Mouse (Mus musculus) forebrain, embryonic 11.5 days (tissue): ENCODE measurements around the gene Baz2b. TPM values are rescaled to one million over a fixed set of nuclear protein-coding genes. Genes with fewer than 3 reads are reported as not detected.

Experiments
- ATAC-seq: fragments of 200-750 bp; cut with Nextera tagmentation; replicated peaks from 2 replicates; pipeline ENCODE4 v1.8.0; 2017; ENCODE audit warnings: moderate TSS enrichment; ENCODE audit not compliant: low FRiP score
- DNase-seq: peaks from one replicate; pipeline ENCODE4 v3.0.0-alpha.2; 2017; ENCODE audit warnings: low spot score
- H3K27ac ChIP-seq: fragments of 300-500 bp; sonication (generic); 2 replicates; pipeline ENCODE4 v1.5.1; 2014; ENCODE audit warnings: low read depth, low read length
- H3K27me3 ChIP-seq: fragments of 300-500 bp; sonication (generic); 2 replicates; pipeline ENCODE4 v1.6.1; 2014; ENCODE audit warnings: mild to moderate bottlenecking, low read length, mixed read lengths; ENCODE audit not compliant: control insufficient read depth, insufficient read depth
- H3K36me3 ChIP-seq: fragments of 300-500 bp; sonication (generic); 2 replicates; pipeline ENCODE4 v1.6.1; 2014; ENCODE audit warnings: mild to moderate bottlenecking, low read length, moderate library complexity, mixed read lengths; ENCODE audit not compliant: control insufficient read depth, insufficient read depth
- H3K4me1 ChIP-seq: fragments of 300-500 bp; sonication (generic); replicated peaks from 2 replicates; pipeline ENCODE4 v1.6.1; 2014; ENCODE audit warnings: low read length, mixed read lengths; ENCODE audit not compliant: control insufficient read depth, insufficient read depth
- H3K4me2 ChIP-seq: fragments of 300-500 bp; sonication (generic); 2 replicates; pipeline ENCODE4 v1.6.1; 2014; ENCODE audit warnings: low read depth, mild to moderate bottlenecking, low read length, moderate library complexity, mixed read lengths; ENCODE audit not compliant: severe bottlenecking
- H3K4me3 ChIP-seq: fragments of 300-500 bp; sonication (generic); 2 replicates; pipeline ENCODE4 v1.5.1; 2014; ENCODE audit warnings: low read depth, low read length
- H3K9ac ChIP-seq: fragments of 300-500 bp; sonication (generic); 2 replicates; pipeline ENCODE4 v1.6.1; 2014; ENCODE audit warnings: low read length
- H3K9me3 ChIP-seq: fragments of 300-500 bp; sonication (generic); 2 replicates; pipeline ENCODE4 v1.6.1; 2016; ENCODE audit warnings: low read length, mixed read lengths; ENCODE audit not compliant: control insufficient read depth
- WGBS: fragments of 180-500 bp; shearing (Covaris S2); extraction: QIAGEN DNeasy Blood & Tissue Kit; methylation state at CpG from one replicate; pipeline ENCODE4 v1.1.7; 2014; 5-methylcytosine and 5-hydroxymethylcytosine counted together
- polyA plus RNA-seq: library from polyadenylated mRNA; unstranded; fragments of >200 nt; fragmentation: Nextera tagmentation; extraction: Ambion mirVana; gene quantifications from 2 replicates; pipeline ENCODE4 v1.2.1, GENCODE M21; 2014

Gene Baz2b
- polyA plus RNA-seq, 1 experiment from 2014 or later, result 84.0 TPM

DNA sequence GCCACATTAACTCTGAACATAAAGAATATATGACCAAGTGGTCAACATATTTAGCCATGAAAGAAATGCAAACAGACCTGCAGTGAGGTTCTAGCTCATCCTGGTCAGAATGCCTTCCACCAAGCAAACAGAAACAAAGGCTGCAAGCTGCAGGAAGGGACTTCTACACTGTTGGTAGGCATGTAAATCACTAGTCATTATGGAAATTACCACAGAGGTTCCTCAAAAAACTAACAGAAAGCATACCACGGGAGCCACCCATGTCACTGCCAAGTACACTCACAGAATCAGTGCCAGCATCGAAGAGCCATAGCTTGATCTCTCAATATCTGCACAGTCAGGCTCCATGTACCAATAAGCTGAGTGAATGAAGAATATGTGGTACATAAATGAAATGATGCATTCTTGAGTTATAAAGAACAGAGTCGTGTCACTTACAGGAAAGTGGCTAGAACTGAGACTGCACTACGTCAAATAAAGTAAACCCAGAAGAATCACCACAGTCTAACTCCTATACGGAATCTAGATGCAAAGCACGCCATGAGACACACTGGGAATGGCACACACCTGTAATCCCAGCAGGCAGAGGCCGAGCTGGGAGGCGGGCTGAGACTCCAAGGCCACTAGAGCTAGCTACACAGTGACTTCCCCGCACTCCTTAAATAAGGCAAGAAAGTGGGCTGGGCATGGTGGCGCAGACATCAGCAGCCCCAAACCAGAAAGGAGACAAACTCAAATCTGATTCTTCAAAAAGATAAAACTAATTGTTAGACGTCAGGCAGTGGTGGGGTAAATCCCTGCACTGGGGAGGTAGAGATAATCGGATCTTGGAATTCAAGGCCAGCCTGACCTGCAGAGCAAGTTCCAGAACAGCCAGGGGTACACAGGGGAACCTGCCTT, 95.7 kb downstream of the Baz2b start:
- peaks cover 4% of the 10 kb centered on the region for H3K9me3 ChIP-seq
- WGBS, result 89% methylated on average over 12 of the region's 12 CpGs
- H3K4me1 ChIP-seq, result peaks cover 9% of the 10 kb centered on the region
- DNase-seq (no peak), ATAC-seq (no peak)
- H3K4me2 ChIP-seq, result no peak overlapping the region
- H3K4me3 ChIP-seq, result no peak overlapping the region
- no peak overlapping the region for H3K9ac ChIP-seq
- no peaks in the 10 kb centered on the region for H3K27me3 ChIP-seq
- peaks cover 7% of the 10 kb centered on the region; the same call in 1 of the 2 replicates for H3K36me3 ChIP-seq
- no peak overlapping the region for H3K27ac ChIP-seq

DNA sequence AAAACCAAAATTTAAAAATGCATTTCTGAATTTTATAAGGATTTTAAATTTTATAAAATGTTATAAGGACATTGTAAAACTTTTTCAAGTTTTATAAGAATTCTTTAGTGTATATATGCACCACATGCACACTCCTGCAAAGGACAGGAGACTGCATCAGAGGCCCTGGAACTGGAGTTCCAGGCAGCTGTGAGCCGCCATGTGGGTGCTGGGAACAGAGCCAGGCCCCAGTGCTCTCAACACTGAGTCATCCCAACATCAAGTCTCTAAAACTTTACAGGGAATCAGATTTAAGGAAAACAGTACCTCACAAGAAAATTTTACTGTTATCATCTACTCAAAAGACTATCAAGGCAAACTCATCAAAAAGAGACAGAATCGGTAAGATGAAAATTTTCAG, 97.5 kb downstream of the Baz2b start:
- H3K36me3 ChIP-seq, result peaks cover 7% of the 10 kb centered on the region; the same call in 1 of the 2 replicates
- H3K27me3 ChIP-seq, result no peaks in the 10 kb centered on the region
- H3K27ac ChIP-seq, result no peak overlapping the region
- no peak overlapping the region for H3K4me3 ChIP-seq
- 0 out of 2 replicates have a peak, but pooled peaks cover 4% of the 10 kb centered on the region for H3K4me1 ChIP-seq
- DNase-seq (no peak), ATAC-seq (no peak)
- 97% methylated on average over 2 of the region's 2 CpGs for WGBS
- no peak overlapping the region for H3K9ac ChIP-seq
- no peak overlapping the region for H3K4me2 ChIP-seq
- H3K9me3 ChIP-seq, result peaks cover 4% of the 10 kb centered on the region

DNA sequence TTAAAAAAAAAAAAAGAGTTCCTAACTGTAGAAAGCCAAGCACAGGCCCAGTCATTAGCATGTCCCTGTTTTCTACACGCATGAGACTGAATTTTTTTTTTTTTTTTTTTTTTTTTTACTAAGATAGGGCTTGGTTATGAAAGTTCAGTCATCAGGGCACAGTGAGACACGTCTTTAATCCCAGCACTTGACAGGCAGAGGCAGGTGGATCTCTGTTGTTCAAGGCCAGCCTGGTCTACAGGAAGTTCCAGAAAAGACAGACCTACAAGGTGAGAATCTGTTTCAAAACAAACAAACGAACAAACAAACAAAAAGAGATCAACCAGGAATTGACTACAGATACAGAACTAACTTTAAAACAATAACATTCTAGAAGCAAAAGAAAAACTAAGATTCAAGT, 100.6 kb downstream of the Baz2b start:
- peaks cover 4% of the 10 kb centered on the region for H3K9me3 ChIP-seq
- DNase-seq, result no peak
- WGBS, result 91% methylated on average over 3 of the region's 3 CpGs
- H3K36me3 ChIP-seq, result peaks cover 7% of the 10 kb centered on the region; the same call in 1 of the 2 replicates
- no peak overlapping the region for H3K9ac ChIP-seq
- H3K4me1 ChIP-seq, result no peaks in the 10 kb centered on the region
- H3K27me3 ChIP-seq, result no peaks in the 10 kb centered on the region
- H3K4me2 ChIP-seq, result no peak overlapping the region
- no peak overlapping the region for H3K4me3 ChIP-seq
- H3K27ac ChIP-seq, result no peak overlapping the region
- no peak for ATAC-seq

DNA sequence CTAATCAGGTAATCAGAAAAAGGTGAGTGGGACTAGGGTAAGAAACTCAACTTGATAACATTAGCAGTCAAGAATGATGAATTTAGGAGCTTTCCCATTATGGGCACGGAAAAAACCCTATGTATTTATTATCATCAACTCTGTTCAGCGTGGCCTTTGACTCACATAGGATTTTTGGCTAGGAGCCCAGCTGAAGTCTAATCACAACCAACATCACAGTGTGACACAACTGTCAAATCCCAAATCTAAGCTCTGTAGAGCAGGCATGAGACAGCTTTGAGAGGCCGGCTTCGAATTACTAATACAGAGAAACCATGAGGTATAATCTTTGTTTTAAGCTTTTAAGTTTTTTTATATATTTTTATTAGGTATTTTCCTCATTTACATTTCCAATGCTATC, 113.0 kb downstream of the Baz2b start:
- Histone ChIP-seq H3K9ac (no peak overlapping the region), H3K9me3 (no peaks in the 10 kb centered on the region), H3K27me3 (no peaks in the 10 kb centered on the region), H3K36me3 (no peaks in the 10 kb centered on the region), H3K4me2 (no peak overlapping the region), H3K4me1 (no peaks in the 10 kb centered on the region), H3K4me3 (no peak overlapping the region), H3K27ac (no peak overlapping the region)
- ATAC-seq, result no peak
- WGBS, result 92% methylated on average over 4 of the region's 4 CpGs
- no peak for DNase-seq

DNA sequence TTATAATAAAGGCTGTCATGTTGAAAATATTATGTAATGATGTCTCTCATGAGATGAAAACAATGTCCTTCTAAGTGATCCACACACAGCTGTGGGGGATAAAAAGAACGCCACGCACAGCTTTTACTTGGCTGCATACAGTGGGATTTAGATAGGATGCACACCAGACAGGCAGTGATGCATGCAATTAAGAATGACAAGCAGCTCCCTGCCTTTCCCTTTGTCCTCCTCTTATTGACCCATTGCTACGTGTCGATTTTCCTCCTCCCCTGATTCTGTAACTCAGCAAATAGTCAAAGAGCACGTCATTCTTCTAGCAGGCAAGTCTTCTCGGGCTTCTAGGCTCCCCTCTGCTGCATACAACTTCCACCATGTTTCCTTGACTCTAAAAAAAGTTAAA, 119.4 kb downstream of the Baz2b start:
- H3K4me3 ChIP-seq, result no peak overlapping the region
- no peak overlapping the region for H3K27ac ChIP-seq
- H3K4me1 ChIP-seq, result 0 out of 2 replicates have a peak, but pooled peaks cover 3% of the 10 kb centered on the region
- no peaks in the 10 kb centered on the region for H3K9me3 ChIP-seq
- no peaks in the 10 kb centered on the region for H3K36me3 ChIP-seq
- DNase-seq (no peak), ATAC-seq (no peak)
- H3K27me3 ChIP-seq, result no peaks in the 10 kb centered on the region
- whole genome bisulfite sequencing, result 32% methylated on average over 6 of the region's 6 CpGs
- H3K9ac ChIP-seq, result no peak overlapping the region
- H3K4me2 ChIP-seq, result no peak overlapping the region

DNA sequence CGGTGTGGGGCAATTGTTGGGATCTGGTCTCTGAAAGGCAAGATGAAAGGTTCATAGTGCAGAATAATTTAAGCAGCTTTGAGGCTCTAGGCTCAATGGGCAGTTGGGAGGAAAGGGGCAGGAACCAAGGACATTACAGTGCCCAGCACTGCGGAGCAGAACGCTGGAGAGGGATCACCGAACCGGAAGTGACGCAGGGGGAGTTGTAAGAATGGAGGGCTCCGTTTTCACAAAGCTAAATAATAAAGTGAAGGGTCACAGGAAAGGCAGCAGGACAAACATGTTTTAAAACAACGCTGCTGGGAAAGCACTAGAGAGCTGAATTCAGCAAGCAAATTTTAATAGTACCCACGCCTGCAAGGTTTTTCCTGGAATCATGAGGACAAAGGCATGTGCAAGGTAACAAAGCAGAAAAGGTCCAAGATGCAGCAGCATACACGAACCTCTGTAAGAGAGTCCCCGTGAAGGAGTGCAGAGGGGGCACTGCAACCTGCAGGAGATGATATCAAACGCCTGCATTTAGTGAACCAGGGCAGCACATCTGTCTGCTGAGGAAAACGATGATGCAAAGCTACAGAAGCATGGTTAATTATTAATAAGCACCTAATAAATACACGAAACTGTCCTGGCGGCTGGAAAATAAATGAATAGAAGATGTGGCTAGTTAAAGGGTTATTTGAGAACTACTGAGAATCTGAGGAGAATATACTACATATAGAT, 120.0 kb downstream of the Baz2b start:
- Histone ChIP-seq H3K4me3 (no peak overlapping the region), H3K9me3 (no peaks in the 10 kb centered on the region), H3K9ac (0 out of 2 replicates have a peak overlapping the region, but pooled peaks have one; percentile 20), H3K27ac (no peak overlapping the region), H3K27me3 (no peaks in the 10 kb centered on the region), H3K4me2 (peak overlapping the region; percentile 29; the same call in 1 of the 2 replicates), H3K36me3 (no peaks in the 10 kb centered on the region), H3K4me1 (0 out of 2 replicates have a peak, but pooled peaks cover 3% of the 10 kb centered on the region)
- no peak for DNase-seq
- 41% methylated on average over 15 of the region's 15 CpGs for WGBS
- ATAC-seq, result no peak

DNA sequence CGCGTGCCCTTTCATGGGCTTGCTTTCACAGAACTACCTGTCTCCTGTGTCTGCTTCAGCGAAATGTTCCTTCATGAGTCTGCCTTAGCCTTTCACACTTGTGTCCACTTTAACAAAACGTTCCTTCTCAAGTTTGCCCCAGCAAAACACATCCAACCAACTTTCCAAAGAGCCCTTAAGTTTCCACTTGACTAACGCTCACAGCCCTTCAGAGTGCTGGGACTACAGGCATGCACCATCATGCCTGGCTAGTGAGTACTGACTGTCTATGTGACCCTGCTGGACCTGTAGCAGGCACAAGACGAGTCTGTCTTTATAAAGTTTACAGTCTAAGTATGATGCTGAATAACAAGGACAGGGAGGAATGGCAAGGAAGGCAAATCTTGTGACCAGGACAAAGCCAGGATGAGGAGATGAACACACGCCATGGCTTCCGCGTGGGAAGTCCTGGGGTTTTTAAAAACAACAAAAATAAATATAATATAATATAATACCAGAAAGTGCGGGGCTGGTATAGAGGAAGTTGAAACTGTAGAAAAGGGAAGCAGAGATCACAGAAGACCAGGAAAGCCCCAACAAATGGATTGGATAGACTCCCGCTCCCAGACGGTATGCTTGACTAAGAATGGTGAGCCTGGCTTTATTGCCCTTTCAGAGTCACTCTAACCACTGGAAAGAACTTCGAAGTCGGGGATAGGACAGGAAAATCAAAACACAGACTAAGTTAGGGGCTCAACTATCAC, 120.7 kb downstream of the Baz2b start:
- Histone ChIP-seq H3K9me3 (no peaks in the 10 kb centered on the region), H3K27ac (no peak overlapping the region), H3K36me3 (no peaks in the 10 kb centered on the region), H3K4me2 (no peak overlapping the region), H3K9ac (no peak overlapping the region), H3K4me1 (0 out of 2 replicates have a peak, but pooled peaks cover 3% of the 10 kb centered on the region), H3K27me3 (no peaks in the 10 kb centered on the region), H3K4me3 (no peak overlapping the region)
- DNase-seq (no peak), ATAC-seq (no peak)
- 81% methylated on average over 14 of the region's 14 CpGs for whole genome bisulfite sequencing

DNA sequence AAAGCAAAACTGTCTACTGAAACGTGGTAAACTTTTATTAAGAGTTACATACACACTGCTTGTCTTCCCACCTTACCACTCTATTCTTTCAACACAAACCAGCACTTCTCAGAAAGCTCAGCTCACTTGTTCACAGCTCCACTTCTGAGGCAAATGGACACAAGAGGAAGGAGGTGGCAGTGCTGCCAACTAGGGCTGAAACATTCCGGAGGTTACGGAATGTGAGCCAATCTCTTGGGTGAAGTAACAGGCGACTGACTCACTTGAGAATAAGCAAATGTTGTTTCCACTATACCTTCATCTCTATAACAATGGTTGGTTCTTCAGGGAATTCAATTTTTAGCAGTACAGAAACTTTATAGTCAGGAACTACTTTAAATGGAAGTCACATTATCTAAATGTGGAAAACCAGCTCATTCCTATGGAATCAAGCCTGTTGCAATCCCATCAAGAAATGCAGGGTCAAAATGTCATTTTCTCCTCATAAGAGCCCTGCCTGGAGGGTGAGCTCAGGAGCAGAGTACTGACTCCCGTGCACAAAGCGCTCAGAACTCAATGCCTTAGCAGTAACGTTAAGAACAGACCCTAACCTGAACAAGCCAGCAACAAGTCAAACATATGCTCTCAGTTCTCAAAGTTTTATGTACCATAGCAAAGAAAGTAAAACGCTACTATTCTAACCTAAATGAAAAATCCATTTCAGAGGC, 123.3 kb downstream of the Baz2b start:
- no peaks in the 10 kb centered on the region for H3K27me3 ChIP-seq
- DNase-seq (no peak), ATAC-seq (no peak)
- WGBS, result 87% methylated on average over 8 of the region's 8 CpGs
- no peaks in the 10 kb centered on the region for H3K36me3 ChIP-seq
- H3K27ac ChIP-seq, result no peak overlapping the region
- no peak overlapping the region for H3K4me3 ChIP-seq
- no peaks in the 10 kb centered on the region for H3K9me3 ChIP-seq
- no peak overlapping the region for H3K9ac ChIP-seq
- no peak overlapping the region for H3K4me2 ChIP-seq
- H3K4me1 ChIP-seq, result 0 out of 2 replicates have a peak, but pooled peaks cover 3% of the 10 kb centered on the region
